In the genomic region with DNA sequence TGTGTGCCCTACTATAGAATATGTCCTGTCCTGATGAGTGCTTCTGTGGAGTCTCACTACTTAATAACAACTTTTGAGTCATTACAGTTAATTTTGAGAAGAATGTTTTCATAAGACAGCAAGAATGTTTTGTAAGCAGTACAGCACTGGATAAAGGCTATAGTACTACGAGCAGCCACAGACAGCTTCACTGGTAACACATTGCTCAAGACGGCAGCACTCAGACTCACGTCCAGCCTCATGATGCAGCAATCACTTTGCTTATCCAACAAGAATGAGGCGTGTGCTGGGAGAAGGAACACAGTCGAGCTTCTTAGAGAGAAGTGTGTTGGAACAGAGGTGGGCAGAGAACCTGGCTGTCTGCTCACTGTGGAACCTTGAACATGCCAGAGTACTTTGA, we compare ENCODE assay signal across 31 mouse cellular contexts. TPM values are rescaled to one million over a fixed set of nuclear protein-coding genes. Genes with fewer than 3 reads are reported as not detected.
"Had no signal": no experiment of that assay in that cellular context is flagged by ENCODE, and none has a peak within 500 bp of the region (broad histone marks: within the 10 kb centered on the region; RNA-seq: fewer than 3 reads in every experiment).

No protein-coding gene starts in this region.

- H3K4me1 ChIP-seq: heart, embryonic 13.5 days; heart, embryonic 15.5 days; hindbrain, embryonic 13.5 days; hindbrain, embryonic 15.5 days; limb, embryonic 13.5 days; limb, embryonic 15.5 days had no signal

- H3K27me3 ChIP-seq: heart, embryonic 13.5 days; heart, embryonic 15.5 days; hindbrain, embryonic 13.5 days; hindbrain, embryonic 15.5 days; limb, embryonic 13.5 days; limb, embryonic 15.5 days had no signal

- ATAC-seq: forebrain, postnatal 0 days; hindbrain, postnatal 0 days had no signal

- H3K9ac ChIP-seq: forebrain, postnatal 0 days; heart, embryonic 13.5 days; heart, embryonic 15.5 days; hindbrain, embryonic 13.5 days; hindbrain, embryonic 15.5 days; limb, embryonic 13.5 days; limb, embryonic 15.5 days had no signal

- H3K4me3 ChIP-seq: heart, embryonic 10.5 days; heart, embryonic 13.5 days; heart, embryonic 15.5 days; hindbrain, embryonic 13.5 days; hindbrain, embryonic 15.5 days; layer of hippocampus, adult 2 months; limb, embryonic 13.5 days; limb, embryonic 15.5 days had no signal

- H3K27ac ChIP-seq: heart, embryonic 10.5 days; heart, embryonic 13.5 days; heart, embryonic 15.5 days; hindbrain, embryonic 13.5 days; hindbrain, embryonic 15.5 days; hindbrain, postnatal 0 days; layer of hippocampus, adult 2 months; limb, embryonic 13.5 days; limb, embryonic 15.5 days had no signal

- H3K36me3 ChIP-seq: heart, embryonic 10.5 days; heart, embryonic 13.5 days; heart, embryonic 15.5 days; hindbrain, embryonic 13.5 days; hindbrain, embryonic 15.5 days; limb, embryonic 13.5 days; limb, embryonic 15.5 days had no signal

- DNase-seq: forebrain, postnatal 0 days; gastrocnemius, postnatal 14 days; gastrocnemius, postnatal 36 days; heart, adult 18-20 months; heart, postnatal 14 days; heart, postnatal 36 days; kidney, adult 18-20 months; kidney, adult 8-10 months; kidney, postnatal 10 days; kidney, postnatal 25 days; kidney, postnatal 4 days; left cerebral cortex, postnatal 4 days had no signal

- H3K9me3 ChIP-seq: heart, embryonic 10.5 days; heart, embryonic 15.5 days; hindbrain, embryonic 15.5 days; limb, embryonic 15.5 days had no signal

- H3K4me2 ChIP-seq: heart, embryonic 13.5 days; heart, embryonic 15.5 days; hindbrain, embryonic 13.5 days; hindbrain, embryonic 15.5 days; limb, embryonic 13.5 days; limb, embryonic 15.5 days had no signal

RNA-seq across cellular contexts. Expression of gene 4930524B15Rik, which starts 10.7 kb away (rescaled TPM):
- total RNA-seq: gastrocnemius, adult 18-20 months; gastrocnemius, adult 8-10 months; gastrocnemius, postnatal 14 days; gastrocnemius, postnatal 36 days; heart, adult 18-20 months; heart, adult 8-10 months; heart, postnatal 14 days; heart, postnatal 36 days; hematopoietic stem cell, adult 5-6 weeks; layer of hippocampus, adult 2 months; layer of hippocampus, postnatal 10 days; left cerebral cortex, adult 8-10 months; left cerebral cortex, postnatal 25 days; left cerebral cortex, postnatal 4 days; liver, adult 2 months had no signal
- polyA plus RNA-seq: intestine, embryonic 14.5 days; kidney, embryonic 16.5 days; limb, embryonic 15.5 days; liver, adult 2 months had no signal

RNA-seq across cellular contexts. Expression of gene Nsg2, which starts 24.1 kb away (rescaled TPM):
- total RNA-seq: gastrocnemius, adult 18-20 months had no signal
